Mouse (Mus musculus) hindbrain, embryonic 15.5 days (tissue): Measurements from ENCODE around the gene Snap23. TPM values are rescaled to one million over a fixed set of nuclear protein-coding genes. Genes with fewer than 3 reads are reported as not detected.

Experiments
- ATAC-seq: fragments of 200-750 bp; cut with Nextera tagmentation; 2 replicates; pipeline ENCODE4 v1.8.0; 2017; ENCODE audit warnings: low read depth, moderate number of reproducible peaks, moderate TSS enrichment; ENCODE audit not compliant: low FRiP score
- H3K27ac ChIP-seq: fragments of 300-500 bp; sonication (generic); replicated peaks from 2 replicates; pipeline ENCODE4 v1.5.1; 2015; ENCODE audit warnings: mild to moderate bottlenecking, inconsistent platforms
- H3K27me3 ChIP-seq: fragments of 300-500 bp; sonication (generic); 2 replicates; pipeline ENCODE4 v1.6.1; 2015; ENCODE audit warnings: control low read depth, inconsistent platforms
- H3K36me3 ChIP-seq: fragments of 300-500 bp; sonication (generic); 2 replicates; pipeline ENCODE4 v1.6.1; 2015; ENCODE audit warnings: control low read depth, inconsistent platforms
- H3K4me1 ChIP-seq: fragments of 300-500 bp; sonication (generic); replicated peaks from 2 replicates; pipeline ENCODE4 v1.6.1; 2015; ENCODE audit warnings: control low read depth, inconsistent platforms
- H3K4me2 ChIP-seq: fragments of 300-500 bp; sonication (generic); 2 replicates; pipeline ENCODE4 v1.6.1; 2015; ENCODE audit warnings: moderate library complexity, mild to moderate bottlenecking, inconsistent platforms
- H3K4me3 ChIP-seq: fragments of 300-500 bp; sonication (generic); 2 replicates; pipeline ENCODE4 v1.5.1; 2015; ENCODE audit warnings: mild to moderate bottlenecking, inconsistent platforms
- H3K9ac ChIP-seq: fragments of 300-500 bp; sonication (generic); 2 replicates; pipeline ENCODE4 v1.6.1; 2015; ENCODE audit warnings: inconsistent platforms
- H3K9me3 ChIP-seq: fragments of 300-500 bp; sonication (generic); 2 replicates; pipeline ENCODE4 v1.6.1; 2016; ENCODE audit warnings: control low read depth, inconsistent platforms
- WGBS: fragments of 180-500 bp; shearing (Covaris S2); methylation state at CpG from one replicate; pipeline ENCODE4 v1.1.7; 2015; 5-methylcytosine and 5-hydroxymethylcytosine counted together
- polyA plus RNA-seq: library from polyadenylated mRNA; unstranded; fragments of >200 nt; fragmentation: Nextera tagmentation; extraction: Ambion mirVana; gene quantifications from 2 replicates; pipeline ENCODE4 v1.2.1, GENCODE M21; 2015

Gene Snap23
- polyA plus RNA-seq, 1 experiment from 2014 or later, result 17.7 TPM

- H3K4me1 ChIP-seq, result no peaks in the 10 kb centered on the region
- peaks cover 54% of the 10 kb centered on the region for H3K36me3 ChIP-seq
- H3K27me3 ChIP-seq, result no peaks in the 10 kb centered on the region
- H3K9ac ChIP-seq, result no peak overlapping the region
- H3K4me3 ChIP-seq, result no peak overlapping the region
- H3K9me3 ChIP-seq, result no peaks in the 10 kb centered on the region
- H3K27ac ChIP-seq, result no peak overlapping the region
- WGBS, result 93% methylated on average over 2 of the region's 2 CpGs
- H3K4me2 ChIP-seq, result no peak overlapping the region
- ATAC-seq, result no peak
Observed at GRCm38 (mm10) chr2:120597734-120598133, 30.3 kb downstream of the Snap23 start.

GRCm38 (mm10) chr2:120599506-120599905 lies 32.0 kb downstream of the Snap23 start:
- H3K36me3 ChIP-seq, result peaks cover 61% of the 10 kb centered on the region
- no peaks in the 10 kb centered on the region for H3K9me3 ChIP-seq
- no peaks in the 10 kb centered on the region for H3K4me1 ChIP-seq
- 90% methylated on average over 4 of the region's 4 CpGs for WGBS
- no peak overlapping the region for H3K4me3 ChIP-seq
- H3K9ac ChIP-seq, result no peak overlapping the region
- no peak for ATAC-seq
- H3K27me3 ChIP-seq, result no peaks in the 10 kb centered on the region
- no peak overlapping the region for H3K4me2 ChIP-seq
- H3K27ac ChIP-seq, result no peak overlapping the region

GRCm38 (mm10) chr2:120606021-120606690 lies 38.7 kb downstream of the Snap23 start:
- Histone ChIP-seq H3K9me3 (no peaks in the 10 kb centered on the region), H3K4me2 (no peak overlapping the region), H3K36me3 (peaks cover 23% of the 10 kb centered on the region), H3K4me3 (no peak overlapping the region), H3K4me1 (peaks cover 24% of the 10 kb centered on the region), H3K9ac (no peak overlapping the region), H3K27ac (no peak overlapping the region), H3K27me3 (no peaks in the 10 kb centered on the region)
- WGBS, result 85% methylated on average over 6 of the region's 6 CpGs
- no peak for ATAC-seq

GRCm38 (mm10) chr2:120608830-120609723 lies 41.6 kb downstream of the Snap23 start, which contains the start of the genes Haus2 and Lrrc57:
Haus2 (plus strand) TSS chr2:120609383.
Lrrc57 (minus strand) TSS chr2:120609520.
- H3K4me1 ChIP-seq, result peaks cover 24% of the 10 kb centered on the region

GRCm38 (mm10) chr2:120616279-120617163 lies 49.0 kb downstream of the Snap23 start:
- Histone ChIP-seq H3K27ac (no peak overlapping the region), H3K9me3 (no peaks in the 10 kb centered on the region), H3K4me1 (no peaks in the 10 kb centered on the region), H3K27me3 (no peaks in the 10 kb centered on the region), H3K4me2 (no peak overlapping the region), H3K9ac (no peak overlapping the region), H3K4me3 (no peak overlapping the region), H3K36me3 (peaks cover 44% of the 10 kb centered on the region)
- no peak for ATAC-seq
- 89% methylated on average over 5 of the region's 5 CpGs for WGBS

More at GRCm38 (mm10) chr2:120608830-120609723, 41.6 kb downstream of the Snap23 start, which contains the start of the genes Haus2 and Lrrc57:
- Histone ChIP-seq H3K4me3 (peak within 1 kb of the TSS; percentile 99), H3K36me3 (peaks cover 22% of the 10 kb centered on the region), H3K4me2 (peak within 1 kb of the TSS; percentile 96), H3K9me3 (no peaks in the 10 kb centered on the region), H3K27ac (peak within 1 kb of the TSS; percentile 90), H3K9ac (peak within 1 kb of the TSS; percentile 97), H3K27me3 (no peaks in the 10 kb centered on the region)
- ATAC-seq, result peak; percentile 96
- under 1% methylated on average over 52 of the region's 52 CpGs for WGBS

- H3K27ac ChIP-seq, result no peak overlapping the region
- no peaks in the 10 kb centered on the region for H3K27me3 ChIP-seq
- peaks cover 37% of the 10 kb centered on the region for H3K36me3 ChIP-seq
- no peaks in the 10 kb centered on the region for H3K9me3 ChIP-seq
- no peak overlapping the region for H3K4me3 ChIP-seq
- no peak for ATAC-seq
- H3K9ac ChIP-seq, result no peak overlapping the region
- 92% methylated on average over 1 of the region's 1 CpGs for WGBS
- H3K4me1 ChIP-seq, result no peaks in the 10 kb centered on the region
- no peak overlapping the region for H3K4me2 ChIP-seq
Observed at GRCm38 (mm10) chr2:120619538-120619937, 52.1 kb downstream of the Snap23 start.

- Histone ChIP-seq H3K4me1 (no peaks in the 10 kb centered on the region), H3K4me3 (no peak overlapping the region), H3K4me2 (no peak overlapping the region), H3K36me3 (peaks cover 19% of the 10 kb centered on the region), H3K9ac (no peak overlapping the region), H3K9me3 (no peaks in the 10 kb centered on the region), H3K27ac (no peak overlapping the region), H3K27me3 (no peaks in the 10 kb centered on the region)
- no peak for ATAC-seq
Observed at GRCm38 (mm10) chr2:120622920-120623319, 55.4 kb downstream of the Snap23 start.

- Histone ChIP-seq H3K36me3 (peaks cover 6% of the 10 kb centered on the region; the same call in 1 of the 2 replicates), H3K27ac (peak overlapping the region; percentile 72), H3K9me3 (no peaks in the 10 kb centered on the region), H3K27me3 (no peaks in the 10 kb centered on the region), H3K4me2 (peak overlapping the region; percentile 76), H3K9ac (0 out of 2 replicates have a peak overlapping the region, but pooled peaks have one; percentile 33), H3K4me3 (peak overlapping the region; percentile 58), H3K4me1 (peaks cover 9% of the 10 kb centered on the region)
- ATAC-seq, result peak; percentile 54
- WGBS, result 29% methylated on average over 10 of the region's 10 CpGs
Observed at GRCm38 (mm10) chr2:120628076-120628865, 60.8 kb downstream of the Snap23 start.

GRCm38 (mm10) chr2:120628886-120629735 lies 61.6 kb downstream of the Snap23 start, which contains the start of gene Stard9:
Stard9 (plus strand) TSS chr2:120629121.
- Histone ChIP-seq H3K27me3 (no peaks in the 10 kb centered on the region), H3K9me3 (no peaks in the 10 kb centered on the region), H3K36me3 (peaks cover 9% of the 10 kb centered on the region; the same call in 1 of the 2 replicates), H3K4me3 (peak within 1 kb of the TSS; percentile 58), H3K27ac (peak within 1 kb of the TSS; percentile 72), H3K9ac (peak within 1 kb of the TSS; percentile 58), H3K4me2 (peak within 1 kb of the TSS; percentile 76), H3K4me1 (peaks cover 9% of the 10 kb centered on the region)
- WGBS, result 2% methylated on average over 36 of the region's 36 CpGs
- peak; percentile 100 for ATAC-seq

- no peak for ATAC-seq
Observed at GRCm38 (mm10) chr2:120630246-120630645, 62.8 kb downstream of the Snap23 start.

More at GRCm38 (mm10) chr2:120630246-120630645, 62.8 kb downstream of the Snap23 start:
- H3K4me2 ChIP-seq, result 0 out of 2 replicates have a peak overlapping the region, but pooled peaks have one; percentile 76
- H3K36me3 ChIP-seq, result peaks cover 17% of the 10 kb centered on the region
- H3K9ac ChIP-seq, result no peak overlapping the region
- 82% methylated on average over 2 of the region's 2 CpGs for WGBS
- no peak overlapping the region for H3K4me3 ChIP-seq
- no peak overlapping the region for H3K27ac ChIP-seq
- H3K9me3 ChIP-seq, result no peaks in the 10 kb centered on the region
- no peaks in the 10 kb centered on the region for H3K27me3 ChIP-seq
- H3K4me1 ChIP-seq, result peaks cover 9% of the 10 kb centered on the region
